Comparison of ENCODE assay signal across 19 mouse cellular contexts in the genomic region with DNA sequence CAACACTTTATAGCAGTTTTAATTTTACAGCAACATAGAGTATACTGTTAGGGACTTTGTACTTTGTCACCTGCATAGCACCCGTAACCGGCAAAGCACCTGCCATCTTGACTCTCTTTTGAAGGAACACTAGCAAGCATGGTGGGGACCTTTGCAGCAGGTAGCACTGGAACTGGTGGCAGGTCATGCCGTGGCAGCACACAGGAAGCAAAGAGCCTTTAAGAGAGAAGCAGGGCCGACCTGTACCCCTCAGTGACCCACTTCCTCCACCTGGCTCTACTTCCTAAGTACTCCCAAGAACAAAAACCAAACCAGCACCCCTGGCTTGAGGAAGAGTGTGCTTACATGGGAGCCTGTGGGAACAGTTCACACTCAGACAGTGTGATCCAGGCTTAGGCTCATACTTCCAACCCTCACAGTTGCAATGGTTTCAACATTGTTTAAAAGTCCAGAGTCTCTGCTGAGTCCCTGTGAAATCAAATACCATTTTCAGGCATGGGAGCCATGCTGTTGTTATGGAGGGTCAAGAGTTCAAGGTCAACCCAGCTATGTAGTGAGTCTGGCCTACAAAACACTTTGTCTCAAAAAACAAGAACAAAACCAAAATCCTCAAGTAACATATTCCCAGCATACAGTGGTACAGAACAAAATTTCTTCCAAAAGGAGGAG. TPM values are rescaled to one million over a fixed set of nuclear protein-coding genes. Genes with fewer than 3 reads are reported as not detected.
DNase-seq lines count a peak whose midpoint lies in the region; ATAC-seq and TF ChIP-seq lines count a peak whose summit lies in the region.
"Had no signal": no experiment of that assay in that cellular context is flagged by ENCODE, and none has a peak within 500 bp of the region (broad histone marks: within the 10 kb centered on the region; RNA-seq: fewer than 3 reads in every experiment).

No protein-coding gene starts in this region.

- peak overlapping the region; percentile 17; the same call in 1 of the 2 replicates for H3K27ac ChIP-seq in heart, adult 2 months
- no peak overlapping the region for H3K27ac ChIP-seq in heart, embryonic 11.5 days (ENCODE audit: low read depth, low read length)
- peak overlapping the region; percentile 79 for H3K27ac ChIP-seq in liver, embryonic 13.5 days
- H3K27ac ChIP-seq: embryonic facial prominence, embryonic 13.5 days; limb, embryonic 13.5 days; neural tube, embryonic 13.5 days had no signal

- peaks cover 1% of the 10 kb centered on the region for H3K79me2 ChIP-seq in heart, adult 2 months (replicated peaks; ENCODE audit: control insufficient read depth, insufficient read depth, low read length)

- TF ChIP-seq POLR2A in heart, adult 2 months (IDR thresholded peaks at IDR 0.05; ENCODE audit: insufficient read depth, low read depth, low read length): no peak

- no peak overlapping the region for H3K9ac ChIP-seq in heart, adult 2 months (ENCODE audit: low read depth, low read length)
- no peak overlapping the region for H3K9ac ChIP-seq in heart, embryonic 11.5 days (ENCODE audit: low read depth, low read length)
- peak overlapping the region; percentile 10; the same call in 1 of the 2 replicates for H3K9ac ChIP-seq in liver, embryonic 13.5 days
- H3K9ac ChIP-seq: embryonic facial prominence, embryonic 13.5 days; heart, embryonic 13.5 days; hindbrain, embryonic 14.5 days; limb, embryonic 13.5 days; neural tube, embryonic 13.5 days had no signal

- H3K4me3 ChIP-seq in heart, adult 2 months: no peak overlapping the region
- no peak overlapping the region for H3K4me3 ChIP-seq in heart, embryonic 11.5 days (ENCODE audit: low read depth, low read length)
- no peak overlapping the region for H3K4me3 ChIP-seq in liver, embryonic 13.5 days (replicated peaks)
- H3K4me3 ChIP-seq: embryonic facial prominence, embryonic 13.5 days; heart, embryonic 13.5 days; limb, embryonic 13.5 days; neural tube, embryonic 13.5 days had no signal

- intact Hi-C loops in heart, adult 2 months (cut with DNase I): no loop called here

- H3K9me3 ChIP-seq in heart, embryonic 11.5 days (replicated peaks; ENCODE audit: control insufficient read depth, low read length): no peaks in the 10 kb centered on the region
- no peaks in the 10 kb centered on the region for H3K9me3 ChIP-seq in liver, embryonic 13.5 days (replicated peaks)
- H3K9me3 ChIP-seq: embryonic facial prominence, embryonic 13.5 days; G1E; heart, embryonic 13.5 days; limb, embryonic 13.5 days; neural tube, embryonic 13.5 days had no signal

- ATAC-seq in heart, embryonic 11.5 days (replicated peaks; ENCODE audit: insufficient number of reproducible peaks, low FRiP score, low TSS enrichment): no peak
- ATAC-seq in liver, embryonic 13.5 days (ENCODE audit: low read depth): peak; percentile 41; the same call in 1 of the 2 replicates
- ATAC-seq in erythroblast, adult 5-6 weeks (replicated peaks; ENCODE audit: low FRiP score, poor library complexity, severe bottlenecking): no peak
- ATAC-seq: CD4-positive, CD25-positive, alpha-beta regulatory T cell, adult 4 months; forebrain, embryonic 16.5 days had no signal

- no peak overlapping the region for H3K4me2 ChIP-seq in heart, embryonic 11.5 days
- peak overlapping the region; percentile 17; the same call in 1 of the 2 replicates for H3K4me2 ChIP-seq in liver, embryonic 13.5 days
- H3K4me2 ChIP-seq: embryonic facial prominence, embryonic 13.5 days; heart, embryonic 13.5 days; hindbrain, embryonic 14.5 days; limb, embryonic 13.5 days; neural tube, embryonic 13.5 days had no signal

- no peak for TF ChIP-seq EP300 in heart, adult 2 months (IDR thresholded peaks at IDR 0.05; ENCODE audit: insufficient read depth, low read depth, low read length)

- no peak for TF ChIP-seq CTCF in heart, adult 2 months (IDR thresholded peaks at IDR 0.05)

- H3K4me1 ChIP-seq in heart, adult 2 months (ENCODE audit: control insufficient read depth, insufficient read depth, low read length): peaks cover 50% of the 10 kb centered on the region
- H3K4me1 ChIP-seq in heart, embryonic 11.5 days (ENCODE audit: control insufficient read depth, insufficient read depth, low read length): peaks cover 54% of the 10 kb centered on the region
- H3K4me1 ChIP-seq in liver, embryonic 13.5 days (replicated peaks): peaks cover 91% of the 10 kb centered on the region

- no peaks in the 10 kb centered on the region for H3K27me3 ChIP-seq in heart, adult 2 months (ENCODE audit: control insufficient read depth, insufficient read depth, low read length)
- no peaks in the 10 kb centered on the region for H3K27me3 ChIP-seq in heart, embryonic 11.5 days (ENCODE audit: control insufficient read depth, insufficient read depth, low read length)
- H3K27me3 ChIP-seq in liver, embryonic 13.5 days: no peaks in the 10 kb centered on the region
- H3K27me3 ChIP-seq: embryonic facial prominence, embryonic 13.5 days; heart, embryonic 13.5 days; limb, embryonic 13.5 days; neural tube, embryonic 13.5 days had no signal

- no peak for DNase-seq in heart, adult 2 months
- DNase-seq in ES-CJ7 (ENCODE audit: low read depth, low spot score): peak; percentile 51
- DNase-seq in liver, embryonic 13.5 days: no peak
- DNase-seq in thymus, postnatal 0 days (ENCODE audit: low spot score): peak; percentile 61
- DNase-seq in adrenal gland, adult (ENCODE audit: inconsistent age in 2 of 2, low spot score in 1 of 2): no peak
- DNase-seq in Muller cell, postnatal 12 days (ENCODE audit: inconsistent ontology term): no peak
- DNase-seq: cerebellum, adult 8-10 months; heart, postnatal 36 days; midbrain, embryonic 14.5 days had no signal

- 76% methylated on average over 4 of the region's 4 CpGs for WGBS in heart, adult 2 months
- 89% methylated on average over 4 of the region's 4 CpGs for WGBS in heart, embryonic 11.5 days (ENCODE audit: insufficient replicate concordance)
- WGBS in liver, embryonic 13.5 days (ENCODE audit: insufficient replicate concordance): 67% methylated on average over 4 of the region's 4 CpGs

- no peaks in the 10 kb centered on the region; the same call in 1 of the 2 replicates for H3K36me3 ChIP-seq in heart, adult 2 months (ENCODE audit: control insufficient read depth, insufficient read depth, low read length)
- H3K36me3 ChIP-seq in heart, embryonic 11.5 days (ENCODE audit: control insufficient read depth, insufficient read depth, low read length): no peaks in the 10 kb centered on the region
- peaks cover 4% of the 10 kb centered on the region for H3K36me3 ChIP-seq in liver, embryonic 13.5 days
- H3K36me3 ChIP-seq: neural tube, embryonic 13.5 days had no signal

RNA-seq across cellular contexts. Expression of gene Ell, which starts 16.0 kb away (rescaled TPM):
- 10 to 100 TPM in 1 of 2 experiments, 1 to 10 TPM in 1; 9.6 to 12.0 TPM for total RNA-seq in heart, adult 2 months (2021)
- polyA plus RNA-seq in heart, adult 2 months (2012; rRNA removed): 12.7 and 13.8 TPM in 2 replicates
- 14.1 and 14.7 TPM in 2 replicates for polyA plus RNA-seq in heart, embryonic 11.5 days (2014; fragmentation: Nextera tagmentation; extraction: Ambion mirVana)
- polyA plus RNA-seq in liver, embryonic 13.5 days (2015; fragmentation: Nextera tagmentation; extraction: Ambion mirVana): 9.7 and 10.5 TPM in 2 replicates
- polyA plus RNA-seq in thymus, postnatal 0 days (2015; fragmentation: Nextera tagmentation; extraction: Ambion mirVana): 13.5 and 14.2 TPM in 2 replicates
- total RNA-seq in erythroblast, adult 5-6 weeks (2015; ENCODE audit: low replicate concordance): 2.5 and 5.2 TPM in 2 replicates
- 4.0 and 4.7 TPM in 2 replicates for total RNA-seq in erythroblast, adult 5-6 weeks (2017; ENCODE audit: low replicate concordance)

RNA-seq across cellular contexts. Expression of gene Kxd1, which starts 27.5 kb away (rescaled TPM):
- total RNA-seq in heart, adult 2 months (2021): 10 to 100 TPM; 80.4 to 99.4 TPM
- polyA plus RNA-seq in heart, adult 2 months (2012; rRNA removed): 111 and 121 TPM in 2 replicates
- polyA plus RNA-seq in heart, embryonic 11.5 days (2014; fragmentation: Nextera tagmentation; extraction: Ambion mirVana): 67.3 and 68.1 TPM in 2 replicates
- 36.2 TPM in 2 replicates for polyA plus RNA-seq in liver, embryonic 13.5 days (2015; fragmentation: Nextera tagmentation; extraction: Ambion mirVana)
- 66.8 and 68.6 TPM in 2 replicates for polyA plus RNA-seq in thymus, postnatal 0 days (2015; fragmentation: Nextera tagmentation; extraction: Ambion mirVana)
- 21.7 and 45.3 TPM in 2 replicates for total RNA-seq in erythroblast, adult 5-6 weeks (2015; ENCODE audit: low replicate concordance)
- total RNA-seq in erythroblast, adult 5-6 weeks (2017; ENCODE audit: low replicate concordance): 10.9 and 18.1 TPM in 2 replicates

RNA-seq across cellular contexts. Expression of gene Fkbp8, which starts 27.7 kb away (rescaled TPM):
- total RNA-seq in heart, adult 2 months (2021): 100 to 1,000 TPM; 116 to 135 TPM
- polyA plus RNA-seq in heart, adult 2 months (2012; rRNA removed): 179 and 201 TPM in 2 replicates
- polyA plus RNA-seq in heart, embryonic 11.5 days (2014; fragmentation: Nextera tagmentation; extraction: Ambion mirVana): 202 and 212 TPM in 2 replicates
- polyA plus RNA-seq in liver, embryonic 13.5 days (2015; fragmentation: Nextera tagmentation; extraction: Ambion mirVana): 177 and 182 TPM in 2 replicates
- polyA plus RNA-seq in thymus, postnatal 0 days (2015; fragmentation: Nextera tagmentation; extraction: Ambion mirVana): 309 and 319 TPM in 2 replicates
- 27.1 and 47.4 TPM in 2 replicates for total RNA-seq in erythroblast, adult 5-6 weeks (2015; ENCODE audit: low replicate concordance)
- total RNA-seq in erythroblast, adult 5-6 weeks (2017; ENCODE audit: low replicate concordance): 53.5 and 56.9 TPM in 2 replicates

RNA-seq across cellular contexts. Expression of gene Isyna1, which starts 39.0 kb away (rescaled TPM):
- total RNA-seq in heart, adult 2 months (2021): 10 to 100 TPM; 26.7 to 28.3 TPM
- polyA plus RNA-seq in heart, adult 2 months (2012; rRNA removed): 40.3 and 41.6 TPM in 2 replicates
- 86.0 and 95.3 TPM in 2 replicates for polyA plus RNA-seq in heart, embryonic 11.5 days (2014; fragmentation: Nextera tagmentation; extraction: Ambion mirVana)
- 82.8 and 84.9 TPM in 2 replicates for polyA plus RNA-seq in liver, embryonic 13.5 days (2015; fragmentation: Nextera tagmentation; extraction: Ambion mirVana)
- polyA plus RNA-seq in thymus, postnatal 0 days (2015; fragmentation: Nextera tagmentation; extraction: Ambion mirVana): 78.9 and 88.4 TPM in 2 replicates
- total RNA-seq in erythroblast, adult 5-6 weeks (2015; ENCODE audit: low replicate concordance): 3.8 and 6.1 TPM in 2 replicates
- 1.4 and 7.7 TPM in 2 replicates for total RNA-seq in erythroblast, adult 5-6 weeks (2017; ENCODE audit: low replicate concordance)

RNA-seq across cellular contexts. Expression of gene Uba52, which starts 44.6 kb away (rescaled TPM):
- total RNA-seq in heart, adult 2 months (2021): 1,000 to 10,000 TPM; 1,480 to 1,595 TPM
- polyA plus RNA-seq in heart, adult 2 months (2012; rRNA removed): 439 and 626 TPM in 2 replicates
- 798 and 827 TPM in 2 replicates for polyA plus RNA-seq in heart, embryonic 11.5 days (2014; fragmentation: Nextera tagmentation; extraction: Ambion mirVana)
- 736 and 758 TPM in 2 replicates for polyA plus RNA-seq in liver, embryonic 13.5 days (2015; fragmentation: Nextera tagmentation; extraction: Ambion mirVana)
- polyA plus RNA-seq in thymus, postnatal 0 days (2015; fragmentation: Nextera tagmentation; extraction: Ambion mirVana): 1,327 and 1,441 TPM in 2 replicates
- 653 and 914 TPM in 2 replicates for total RNA-seq in erythroblast, adult 5-6 weeks (2015; ENCODE audit: low replicate concordance)
- 249 and 1,009 TPM in 2 replicates for total RNA-seq in erythroblast, adult 5-6 weeks (2017; ENCODE audit: low replicate concordance)

Comparison
In these comparisons a context has a peak if more than half of its experiments do, and no peak if none do; other contexts are left out.
1. DNase-seq: peak in ES-CJ7 (single experiment) and thymus, postnatal 0 days (single experiment); none in heart, adult 2 months (0 of 2), liver, embryonic 13.5 days (single experiment), adrenal gland, adult (0 of 2) and Muller cell, postnatal 12 days (single experiment).